Mouse (Mus musculus) liver, embryonic 11.5 days (tissue): Measurements from ENCODE around the gene Gm12166. TPM values are rescaled to one million over a fixed set of nuclear protein-coding genes. Genes with fewer than 3 reads are reported as not detected.
A peak's percentile ranks its signal among the peaks of the same experiment; 100 is the strongest.
"Not testable (repeated sequence)": the region's sequence is repeated elsewhere in the genome, so short reads cannot be mapped to it uniquely, and the experiment has no call there.

ENCODE experiments used
- ATAC-seq: fragments of 200-750 bp; cut with Nextera tagmentation; replicated peaks from 2 replicates; pipeline ENCODE4 v1.8.0; 2017; ENCODE audit warnings: moderate number of reproducible peaks, mild to moderate bottlenecking, moderate TSS enrichment, moderate library complexity; ENCODE audit not compliant: low FRiP score
- DNase-seq: peaks from one replicate; pipeline ENCODE4 v3.0.0-alpha.2; 2017; ENCODE audit warnings: low spot score
- H3K27ac ChIP-seq: fragments of 300-500 bp; sonication (generic); 2 replicates; pipeline ENCODE4 v1.5.1; 2014; ENCODE audit warnings: mild to moderate bottlenecking, low read depth, low read length, control low read depth
- H3K27me3 ChIP-seq: fragments of 300-500 bp; sonication (generic); replicated peaks from 2 replicates; pipeline ENCODE4 v1.6.1; 2014; ENCODE audit warnings: low read length, mixed read lengths; ENCODE audit not compliant: control insufficient read depth, insufficient read depth
- H3K36me3 ChIP-seq: fragments of 300-500 bp; sonication (generic); 2 replicates; pipeline ENCODE4 v1.6.1; 2014; ENCODE audit warnings: mild to moderate bottlenecking, low read length, moderate library complexity, mixed read lengths; ENCODE audit not compliant: control insufficient read depth, insufficient read depth
- H3K4me1 ChIP-seq: fragments of 300-500 bp; sonication (generic); replicated peaks from 2 replicates; pipeline ENCODE4 v1.6.1; 2014; ENCODE audit warnings: low read length, mixed read lengths; ENCODE audit not compliant: control insufficient read depth, insufficient read depth
- H3K4me2 ChIP-seq: fragments of 300-500 bp; sonication (generic); 2 replicates; pipeline ENCODE4 v1.6.1; 2014; ENCODE audit warnings: mild to moderate bottlenecking, control low read depth, moderate library complexity
- H3K4me3 ChIP-seq: fragments of 300-500 bp; sonication (generic); 2 replicates; pipeline ENCODE4 v1.5.1; 2014; ENCODE audit warnings: low read depth, low read length, control low read depth
- H3K9ac ChIP-seq: fragments of 300-500 bp; sonication (generic); 2 replicates; pipeline ENCODE4 v1.6.1; 2014; ENCODE audit warnings: low read depth, low read length, control low read depth
- H3K9me3 ChIP-seq: fragments of 300-500 bp; sonication (generic); 2 replicates; pipeline ENCODE4 v1.6.1; 2016; ENCODE audit warnings: low read length, inconsistent platforms, mixed read lengths; ENCODE audit not compliant: control insufficient read depth
- WGBS: fragments of 180-500 bp; shearing (Covaris S2); extraction: QIAGEN DNeasy Blood & Tissue Kit; methylation state at CpG from one replicate; pipeline ENCODE4 v1.1.7; 2014; 5-methylcytosine and 5-hydroxymethylcytosine counted together
- polyA plus RNA-seq: library from polyadenylated mRNA; unstranded; fragments of >200 nt; fragmentation: Nextera tagmentation; extraction: Ambion mirVana; gene quantifications from 2 replicates; pipeline ENCODE4 v1.2.1, GENCODE M21; 2014

The Gm12166 gene
- polyA plus RNA-seq = 5.5 and 6.6 TPM in 2 replicates

GRCm38 (mm10) chr11:46052105-46052659 lies at the start of gene Gm12166:
Gene Gm12166, minus strand, starts transcription at chr11:46052321.
- not testable (repeated sequence) for DNase-seq, H3K27ac ChIP-seq, H3K4me2 ChIP-seq, H3K9me3 ChIP-seq, H3K9ac ChIP-seq, H3K4me3 ChIP-seq, H3K36me3 ChIP-seq, ATAC-seq
- 34% methylated on average over 19 of the region's 19 CpGs for WGBS
- peaks cover 12% of the 10 kb centered on the region for H3K4me1 ChIP-seq
- H3K27me3 ChIP-seq = peaks cover 31% of the 10 kb centered on the region

- Histone ChIP-seq H3K4me3 (no peak overlapping the region), H3K4me1 (no peaks in the 10 kb centered on the region), H3K4me2 (no peak overlapping the region), H3K27ac (no peak overlapping the region), H3K9ac (no peak overlapping the region), H3K36me3 (peaks cover 3% of the 10 kb centered on the region; the same call in 1 of the 2 replicates), H3K9me3 (no peaks in the 10 kb centered on the region), H3K27me3 (no peaks in the 10 kb centered on the region)
- DNase-seq (no peak), ATAC-seq (no peak)
- 75% methylated on average over 3 of the region's 3 CpGs for WGBS
These were observed 44.9 kb upstream of the Gm12166 start for GRCm38 (mm10) chr11:46097062-46097461.

- H3K4me1 ChIP-seq = peaks cover 7% of the 10 kb centered on the region
- no peak overlapping the region for H3K4me3 ChIP-seq
- H3K4me2 ChIP-seq = no peak overlapping the region
- no peak overlapping the region for H3K9ac ChIP-seq
- ATAC-seq = no peak
- WGBS = 88% methylated on average over 6 of the region's 6 CpGs
- no peaks in the 10 kb centered on the region for H3K27me3 ChIP-seq
- H3K36me3 ChIP-seq = peaks cover 3% of the 10 kb centered on the region; the same call in 1 of the 2 replicates
- H3K9me3 ChIP-seq = no peaks in the 10 kb centered on the region
- no peak for DNase-seq
- H3K27ac ChIP-seq = no peak overlapping the region
These were observed 44.1 kb upstream of the Gm12166 start for GRCm38 (mm10) chr11:46096265-46096649.

GRCm38 (mm10) chr11:46095477-46096264 lies 43.5 kb upstream of the Gm12166 start:
- ATAC-seq = no peak
- H3K36me3 ChIP-seq = peaks cover 2% of the 10 kb centered on the region; the same call in 1 of the 2 replicates
- H3K4me1 ChIP-seq = peaks cover 9% of the 10 kb centered on the region
- H3K4me2 ChIP-seq = no peak overlapping the region
- H3K4me3 ChIP-seq = no peak overlapping the region
- no peak overlapping the region for H3K9ac ChIP-seq
- H3K9me3 ChIP-seq = no peaks in the 10 kb centered on the region
- H3K27me3 ChIP-seq = no peaks in the 10 kb centered on the region
- H3K27ac ChIP-seq = no peak overlapping the region
- no peak for DNase-seq
- 71% methylated on average over 9 of the region's 9 CpGs for WGBS

- Histone ChIP-seq H3K9ac (no peak overlapping the region), H3K9me3 (no peaks in the 10 kb centered on the region)
- ATAC-seq = no peak
These were observed 40.0 kb upstream of the Gm12166 start for GRCm38 (mm10) chr11:46092121-46092520.

GRCm38 (mm10) chr11:46090951-46091667 lies 39.0 kb upstream of the Gm12166 start:
- no peaks in the 10 kb centered on the region for H3K27me3 ChIP-seq
- no peaks in the 10 kb centered on the region for H3K36me3 ChIP-seq
- H3K9ac ChIP-seq = 0 out of 2 replicates have a peak overlapping the region, but pooled peaks have one; percentile 7
- peak; percentile 84 for ATAC-seq
- DNase-seq = no peak
- no peaks in the 10 kb centered on the region for H3K9me3 ChIP-seq
- no peak overlapping the region for H3K4me3 ChIP-seq
- 37% methylated on average over 10 of the region's 10 CpGs for WGBS
- peaks cover 27% of the 10 kb centered on the region for H3K4me1 ChIP-seq
- H3K4me2 ChIP-seq = peak overlapping the region; percentile 4; the same call in 1 of the 2 replicates
- peak overlapping the region; percentile 86 for H3K27ac ChIP-seq

More at GRCm38 (mm10) chr11:46092121-46092520, 40.0 kb upstream of the Gm12166 start:
- 90% methylated on average over 4 of the region's 4 CpGs for WGBS
- DNase-seq = no peak
- Histone ChIP-seq H3K27me3 (no peaks in the 10 kb centered on the region), H3K4me2 (no peak overlapping the region), H3K36me3 (no peaks in the 10 kb centered on the region), H3K4me3 (no peak overlapping the region), H3K27ac (no peak overlapping the region), H3K4me1 (peaks cover 20% of the 10 kb centered on the region)

GRCm38 (mm10) chr11:46090036-46090725 lies 38.1 kb upstream of the Gm12166 start:
- peak overlapping the region; percentile 86 for H3K27ac ChIP-seq
- H3K9ac ChIP-seq = 0 out of 2 replicates have a peak overlapping the region, but pooled peaks have one; percentile 7
- H3K27me3 ChIP-seq = no peaks in the 10 kb centered on the region
- no peaks in the 10 kb centered on the region for H3K36me3 ChIP-seq
- H3K4me1 ChIP-seq = peaks cover 27% of the 10 kb centered on the region
- 65% methylated on average over 10 of the region's 10 CpGs for WGBS
- no peak overlapping the region; the same call in 1 of the 2 replicates for H3K4me2 ChIP-seq
- H3K4me3 ChIP-seq = no peak overlapping the region
- DNase-seq (no peak), ATAC-seq (peak; percentile 65)
- H3K9me3 ChIP-seq = no peaks in the 10 kb centered on the region

- H3K4me1 ChIP-seq = peaks cover 34% of the 10 kb centered on the region
- no peak for DNase-seq
These were observed 37.1 kb upstream of the Gm12166 start for GRCm38 (mm10) chr11:46089081-46089713.

More at GRCm38 (mm10) chr11:46089081-46089713, 37.1 kb upstream of the Gm12166 start:
- Histone ChIP-seq H3K9ac (no peak overlapping the region), H3K27me3 (no peaks in the 10 kb centered on the region), H3K4me3 (no peak overlapping the region), H3K36me3 (no peaks in the 10 kb centered on the region), H3K27ac (peak overlapping the region; percentile 11), H3K4me2 (no peak overlapping the region), H3K9me3 (no peaks in the 10 kb centered on the region)
- ATAC-seq = 0 out of 2 replicates have a peak, but pooled peaks have one; percentile 19
- WGBS = 48% methylated on average over 4 of the region's 4 CpGs
